Mouse (Mus musculus) mesoderm, embryonic 11.5 days (tissue): ENCODE measurements around the gene Ttll6.

ENCODE experiments used
- DNase-seq: peaks from one replicate; pipeline ENCODE4 v3.0.0-alpha.2; 2012; ENCODE audit warnings: low read depth, low spot score

Ttll6 gene

GRCm38 (mm10) chr11:96194961-96195640, 61.5 kb downstream of the Ttll6 start:
- DNase-seq = no peak

DNA sequence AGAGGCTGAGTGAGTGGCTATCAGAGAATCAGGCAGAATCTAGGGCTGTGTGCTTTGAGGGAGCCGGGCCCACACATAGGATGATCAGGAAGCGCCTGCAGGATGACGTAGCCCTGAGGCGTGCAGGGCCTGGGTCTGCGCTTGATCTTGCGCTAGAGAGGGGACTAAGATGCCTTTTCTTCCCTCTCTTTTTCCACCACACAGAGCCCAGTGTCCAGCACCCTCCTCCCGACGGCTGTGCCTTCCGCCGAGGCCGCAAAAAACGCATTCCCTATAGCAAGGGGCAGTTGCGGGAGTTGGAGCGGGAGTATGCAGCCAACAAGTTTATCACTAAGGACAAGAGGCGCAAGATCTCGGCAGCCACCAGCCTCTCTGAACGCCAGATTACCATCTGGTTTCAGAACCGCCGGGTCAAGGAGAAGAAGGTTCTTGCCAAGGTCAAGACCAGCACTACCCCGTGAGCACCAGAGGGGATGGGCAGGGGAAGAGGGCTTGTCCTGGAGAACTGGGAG, 62.2 kb downstream of the Ttll6 start:
- DNase-seq = no peak

DNA sequence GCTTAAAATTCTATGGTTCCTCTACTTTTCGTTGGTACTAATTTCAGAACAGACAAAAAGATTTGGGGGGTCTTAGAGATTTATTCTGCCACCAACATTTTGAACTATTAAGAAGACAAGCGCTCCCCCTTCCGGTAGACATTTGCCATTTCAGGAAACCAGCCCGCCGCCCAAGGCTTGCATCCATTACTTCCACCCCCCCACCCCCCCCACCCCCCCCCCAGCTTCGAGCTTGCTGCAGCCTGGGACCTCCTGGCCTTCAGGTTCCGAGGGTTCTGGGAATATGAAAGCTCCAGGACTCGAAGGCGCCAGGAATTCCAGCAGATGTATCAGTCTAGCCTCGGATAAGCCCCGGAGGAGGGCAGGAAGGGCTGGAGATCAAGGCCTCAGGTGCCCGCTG, 65.1 kb downstream of the Ttll6 start:
- no peak for DNase-seq

DNA sequence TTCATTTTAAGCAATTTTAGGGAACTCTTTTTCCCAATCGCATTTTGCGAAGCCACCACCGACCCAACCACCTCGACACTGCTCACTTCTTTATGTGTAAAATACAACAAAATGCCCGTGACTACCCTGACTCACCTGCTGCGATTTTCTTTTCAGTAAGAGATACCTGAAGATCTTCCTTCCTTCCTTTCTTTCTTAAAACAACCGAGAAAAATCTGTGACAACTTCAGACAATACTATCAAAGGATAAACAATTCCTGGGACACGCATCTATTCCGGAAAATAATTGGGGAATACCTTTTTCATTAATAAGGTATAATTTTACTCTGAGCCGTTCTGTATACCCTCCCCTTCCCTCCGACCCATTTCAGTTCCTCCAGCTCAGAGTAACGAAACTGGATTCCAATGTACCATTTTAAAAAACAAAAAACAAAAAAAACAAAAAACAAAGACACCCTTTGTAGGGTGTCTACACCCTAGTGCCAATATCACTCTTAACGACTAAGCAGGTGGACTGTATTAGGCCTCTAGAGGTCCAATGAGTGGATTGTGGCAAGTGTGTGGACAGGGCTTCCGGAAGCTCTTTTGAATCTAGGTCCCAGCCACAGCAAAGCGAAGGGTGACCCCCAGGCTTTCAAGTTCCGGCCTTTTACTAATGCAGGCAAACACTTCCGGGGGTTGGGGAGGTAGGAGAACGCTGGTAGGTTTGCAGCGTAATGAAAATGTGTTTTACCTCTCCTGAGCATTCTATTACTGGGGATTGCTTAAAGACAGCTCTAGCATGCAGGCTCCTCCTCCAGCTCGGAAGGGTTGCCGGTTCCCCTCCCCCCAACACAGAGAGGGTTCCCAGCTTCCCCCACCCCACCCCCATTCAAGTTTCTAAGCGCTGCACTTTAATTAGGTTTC, 65.8 kb downstream of the Ttll6 start:
- no peak for DNase-seq

DNA sequence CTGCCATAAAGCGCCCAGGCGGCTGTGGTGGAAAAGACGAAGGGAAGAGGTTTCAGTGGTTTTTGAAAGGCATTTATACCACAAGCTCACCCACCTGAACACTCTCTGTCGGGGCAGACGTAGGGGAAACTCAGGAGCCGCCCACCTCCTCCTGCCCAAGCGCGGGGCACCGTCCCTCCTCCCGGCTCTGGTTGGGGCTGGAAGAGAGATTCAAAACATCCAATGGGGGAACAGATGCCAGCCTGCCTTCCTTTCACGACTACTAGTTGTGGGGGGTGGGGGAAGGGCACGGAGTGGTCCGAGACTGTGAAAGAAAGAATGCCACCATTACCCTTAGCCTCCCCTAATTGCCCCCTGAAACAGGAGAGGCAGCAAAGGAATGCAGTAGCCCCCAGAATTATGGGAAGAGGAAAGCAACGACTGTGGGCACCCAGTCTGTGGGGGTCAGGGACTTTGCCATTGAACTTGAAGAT, 66.6 kb downstream of the Ttll6 start:
- DNase-seq = no peak

DNA sequence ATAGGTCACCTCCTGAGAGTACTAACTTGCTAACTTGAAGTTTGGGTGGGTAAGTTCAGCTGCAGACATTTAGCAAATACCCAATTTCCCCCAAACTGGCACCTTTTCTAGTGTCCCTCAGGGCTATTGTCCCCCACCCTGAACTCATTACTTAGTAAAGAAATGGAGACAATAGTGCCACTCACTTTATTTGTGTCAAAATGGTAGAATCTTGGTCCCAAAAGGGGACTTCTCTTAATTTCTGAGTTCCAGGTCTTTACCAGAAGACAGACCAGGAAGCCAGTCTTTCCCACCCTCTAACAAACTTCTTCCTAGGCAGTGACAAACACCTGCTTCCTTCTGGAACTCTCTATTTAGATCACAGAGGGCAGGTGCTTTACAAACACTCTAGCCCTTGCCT, 68.2 kb downstream of the Ttll6 start:
- no peak for DNase-seq

DNA sequence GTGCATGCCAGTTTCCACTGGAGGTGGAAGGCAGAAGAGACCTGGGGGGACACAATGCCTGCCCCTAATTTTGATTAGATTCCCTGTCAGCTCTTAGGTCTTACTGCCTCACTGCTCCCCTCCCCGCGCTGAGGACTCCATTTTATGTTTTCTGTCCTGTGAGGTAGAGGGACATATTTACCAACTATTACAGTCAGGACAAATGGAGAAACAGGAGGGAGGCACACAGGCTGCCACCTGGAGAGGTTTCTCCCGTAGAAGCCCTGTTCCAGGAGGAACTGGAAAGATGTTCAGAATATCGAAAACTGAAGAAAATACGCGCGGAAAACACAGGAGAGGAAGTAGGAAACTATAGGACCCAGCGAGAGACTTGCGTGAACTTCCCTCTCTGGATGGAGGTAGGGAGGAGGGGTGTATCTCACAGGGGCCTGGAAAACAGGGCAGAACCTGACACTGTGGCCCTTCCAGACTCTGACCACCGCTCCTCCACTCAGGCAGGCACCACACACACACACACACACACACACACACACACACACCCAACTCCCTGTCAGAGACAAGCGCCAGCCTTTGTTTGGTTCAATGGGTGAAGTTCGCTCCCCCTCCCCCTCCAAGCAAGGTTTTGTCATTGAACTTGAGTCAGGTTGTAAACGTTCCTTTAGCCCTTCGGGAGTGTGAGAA, 69.0 kb downstream of the Ttll6 start:
- DNase-seq = no peak

DNA sequence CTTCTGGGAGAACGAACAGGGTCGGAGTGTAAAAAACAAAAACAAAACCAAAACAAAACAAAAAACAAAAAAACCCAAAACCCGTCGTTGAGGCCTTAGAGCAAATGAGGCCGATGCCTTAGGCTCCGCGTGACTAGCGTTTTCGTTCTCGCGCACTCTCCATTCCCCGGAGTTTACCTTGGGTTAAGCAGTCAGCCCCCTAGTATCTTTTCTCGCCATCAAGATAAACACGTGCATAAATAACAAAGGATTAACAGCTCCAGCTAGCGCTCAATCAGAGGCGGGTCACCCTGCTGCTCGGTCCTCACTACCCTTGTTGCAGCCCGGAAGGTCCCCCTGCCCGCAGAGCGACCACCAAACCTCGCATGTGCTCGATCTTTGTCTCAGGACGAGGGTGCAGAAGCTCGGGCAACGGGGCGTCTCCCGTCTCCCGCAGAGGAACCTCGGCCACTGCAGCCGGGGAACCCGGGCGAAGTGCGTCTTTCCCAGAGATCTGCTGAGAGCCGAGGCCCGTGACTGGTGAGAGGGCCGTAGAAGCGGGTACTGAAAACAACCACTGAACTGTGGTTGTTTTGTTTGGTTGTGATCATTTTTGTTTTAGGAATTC, 69.7 kb downstream of the Ttll6 start:
- DNase-seq = no peak

GRCm38 (mm10) chr11:96203789-96204186, 70.2 kb downstream of the Ttll6 start:
- DNase-seq = no peak

- DNase-seq = no peak
These were observed 70.8 kb downstream of the Ttll6 start for GRCm38 (mm10) chr11:96204351-96204750.

- DNase-seq = no peak
These were observed 72.0 kb downstream of the Ttll6 start for GRCm38 (mm10) chr11:96205426-96206131.
